Mouse (Mus musculus): Measurements from ENCODE around the gene Adcy1. TPM values are rescaled to one million over a fixed set of nuclear protein-coding genes. Genes with fewer than 3 reads are reported as not detected.
A peak's percentile ranks its signal among the peaks of the same experiment; 100 is the strongest.

Adcy1 gene
- total RNA-seq, 2 experiments from 2014 or later, result 0.79 to 0.89 TPM

DNA sequence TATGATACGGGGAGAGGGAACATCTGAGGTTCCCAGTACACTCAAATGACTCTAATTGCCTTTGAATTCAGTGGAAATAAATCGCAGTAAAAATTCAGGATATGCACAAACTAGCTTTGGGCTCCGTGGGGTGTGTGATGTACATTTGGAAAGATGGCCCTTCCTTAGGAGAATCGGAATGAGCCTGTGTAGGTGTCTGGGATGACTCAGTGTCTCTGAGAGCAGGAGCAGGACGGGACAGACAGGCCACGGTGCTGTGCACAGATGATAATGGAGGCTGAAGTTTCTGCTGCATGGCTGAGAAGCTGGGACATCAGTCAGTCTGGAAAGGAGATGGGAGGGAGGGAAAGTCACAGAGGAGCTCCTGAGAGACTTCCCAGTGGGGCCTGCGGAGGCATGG is 5.5 kb upstream of the Adcy1 start:
- TF ChIP-seq CTCF (IDR thresholded peaks at IDR 0.05), result no peak
- H3K4me3 ChIP-seq, result no peak overlapping the region
- H3K27ac ChIP-seq, result no peak overlapping the region
- DNase-seq, result no peak
- intact Hi-C loops (cut with DNase I), result no loop called here

GRCm38 (mm10) chr11:7061961-7062360 is 1.3 kb upstream of the Adcy1 start:
- Histone ChIP-seq H3K4me3 (no peak overlapping the region), H3K27ac (no peak overlapping the region)
- intact Hi-C loops (cut with DNase I), result no loop called here
- no peak for TF ChIP-seq CTCF (IDR thresholded peaks at IDR 0.05)
- DNase-seq, result no peak

- Histone ChIP-seq H3K4me3 (peak overlapping the region; percentile 70), H3K27ac (no peak overlapping the region)
- intact Hi-C loops (cut with DNase I), result no loop called here
- no peak for TF ChIP-seq CTCF (IDR thresholded peaks at IDR 0.05)
- no peak for DNase-seq
Measured at GRCm38 (mm10) chr11:7062566-7062965, 723 bp upstream of the Adcy1 start.

GRCm38 (mm10) chr11:7063681-7064267 is 485 bp downstream of the Adcy1 start:
- intact Hi-C loops (cut with DNase I), result no loop called here
- H3K27ac ChIP-seq, result 0 out of 2 replicates have a peak overlapping the region, but pooled peaks have one; percentile 5
- peak overlapping the region; percentile 76 for H3K4me3 ChIP-seq
- peak; percentile 20; the same call in 1 of the 2 replicates for TF ChIP-seq CTCF (IDR thresholded peaks at IDR 0.05)
- peak; percentile 48 for DNase-seq

DNA sequence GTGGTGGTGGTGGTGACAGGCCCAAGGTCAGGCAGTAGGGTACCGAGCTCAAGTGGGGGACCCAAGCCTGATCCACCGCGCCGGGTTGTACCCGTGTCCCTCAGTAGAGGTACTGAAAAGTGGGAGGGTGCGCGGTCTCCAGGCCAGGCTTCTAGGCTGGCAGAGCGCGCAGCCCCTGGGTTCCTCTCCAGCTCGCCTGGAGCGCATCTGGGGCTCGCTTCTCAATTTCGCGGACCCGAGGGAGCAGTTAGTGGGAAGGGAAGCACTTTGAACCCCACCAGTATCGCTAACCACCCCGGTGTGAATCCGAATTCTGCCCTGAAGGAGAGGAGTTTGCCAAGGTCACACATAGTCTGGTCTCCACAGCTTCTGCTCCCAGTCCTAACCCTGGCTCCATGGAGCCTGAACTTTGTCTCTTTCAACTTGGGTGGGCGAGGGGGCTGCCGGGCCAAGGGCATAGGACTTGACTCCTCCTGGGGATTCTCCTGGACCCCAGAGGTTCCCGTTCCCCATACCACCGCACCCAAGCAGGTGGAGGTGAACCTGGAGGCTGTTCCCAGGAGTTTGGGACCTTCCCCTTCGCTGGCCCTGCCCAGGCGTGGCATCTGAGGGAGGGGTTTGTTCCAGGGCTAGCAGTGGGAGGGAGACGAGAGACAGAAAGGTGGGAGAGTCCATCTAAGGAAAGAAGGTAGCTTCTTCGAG is 1.3 kb downstream of the Adcy1 start:
- intact Hi-C loops (cut with DNase I), result no loop called here
- H3K4me3 ChIP-seq, result peak overlapping the region; percentile 76
- TF ChIP-seq CTCF (IDR thresholded peaks at IDR 0.05), result no peak
- no peak overlapping the region for H3K27ac ChIP-seq
- DNase-seq, result peak; percentile 31

DNA sequence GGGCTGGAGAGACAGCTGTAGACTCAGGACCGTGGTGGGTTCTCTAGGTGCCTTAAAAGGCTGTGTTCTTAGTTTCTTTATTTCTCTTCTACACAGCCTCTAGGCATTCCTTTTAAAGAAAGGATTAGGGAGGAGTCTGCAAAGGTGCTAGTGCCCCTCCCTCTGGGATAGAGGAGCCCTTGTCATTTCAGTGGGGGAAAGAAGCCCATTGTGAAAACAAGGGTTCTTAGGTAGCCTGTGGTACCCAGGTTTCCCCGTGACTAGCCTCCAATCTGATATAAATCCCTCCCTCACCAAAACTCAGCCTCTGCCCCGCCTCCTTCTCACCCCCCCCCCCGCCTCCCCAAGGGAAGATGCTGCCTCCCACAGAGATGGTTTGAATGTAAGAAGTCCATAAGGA is 2.1 kb downstream of the Adcy1 start:
- H3K4me3 ChIP-seq, result no peak overlapping the region
- H3K27ac ChIP-seq, result no peak overlapping the region
- intact Hi-C loops (cut with DNase I), result no loop called here
- TF ChIP-seq CTCF (IDR thresholded peaks at IDR 0.05), result no peak
- DNase-seq, result no peak

- TF ChIP-seq CTCF (IDR thresholded peaks at IDR 0.05), result no peak
- Histone ChIP-seq H3K27ac (no peak overlapping the region), H3K4me3 (no peak overlapping the region)
- intact Hi-C loops (cut with DNase I), result no loop called here
- no peak for DNase-seq
Measured at GRCm38 (mm10) chr11:7065876-7066275, 2.6 kb downstream of the Adcy1 start.

DNA sequence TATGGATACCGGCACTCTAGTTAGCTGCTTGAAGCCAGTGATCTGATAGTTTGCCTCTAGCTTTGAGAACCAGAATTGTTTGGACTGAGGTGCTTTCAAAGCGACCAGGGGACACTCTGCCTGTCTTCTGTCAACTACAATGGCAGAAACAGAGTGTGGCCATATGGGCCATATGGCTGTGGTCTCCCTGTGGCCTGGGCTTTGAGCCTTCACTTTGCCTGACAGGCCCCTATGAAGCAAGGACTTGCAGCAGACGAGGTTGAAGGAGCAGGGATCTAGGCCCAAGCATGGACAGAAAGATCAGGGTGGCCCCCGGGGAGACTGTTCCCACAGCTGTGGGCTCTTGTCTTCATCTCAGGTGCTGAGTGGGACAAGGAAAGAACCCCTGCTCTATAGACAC is 4.0 kb downstream of the Adcy1 start:
- no peak overlapping the region for H3K27ac ChIP-seq
- no peak for DNase-seq
- no peak for TF ChIP-seq CTCF (IDR thresholded peaks at IDR 0.05)
- intact Hi-C loops (cut with DNase I), result no loop called here
- H3K4me3 ChIP-seq, result no peak overlapping the region

- intact Hi-C loops (cut with DNase I), result no loop called here
- TF ChIP-seq CTCF (IDR thresholded peaks at IDR 0.05), result no peak
- DNase-seq, result no peak
- Histone ChIP-seq H3K4me3 (no peak overlapping the region), H3K27ac (no peak overlapping the region)
Measured at GRCm38 (mm10) chr11:7068479-7069235, 5.4 kb downstream of the Adcy1 start.

DNA sequence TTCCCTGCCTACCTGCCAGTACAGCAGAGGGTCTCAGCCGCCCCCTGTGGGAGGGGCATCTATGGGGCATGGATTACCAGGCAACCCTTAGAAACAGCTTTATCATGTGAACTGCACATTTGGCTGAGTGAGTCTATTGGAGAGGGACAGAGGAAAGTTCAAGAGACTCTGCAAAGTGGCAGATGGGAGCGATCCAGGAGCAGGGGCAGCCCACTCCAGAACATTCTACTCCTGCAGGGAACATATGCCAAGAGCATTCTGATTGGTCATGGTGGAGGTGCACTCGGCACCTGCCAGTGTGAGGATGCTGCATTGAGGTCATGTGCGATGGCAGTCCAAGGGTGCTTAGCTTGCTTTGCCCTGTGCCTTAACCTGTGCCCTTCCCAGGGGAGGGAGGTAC is 6.5 kb downstream of the Adcy1 start:
- no peak for TF ChIP-seq CTCF (IDR thresholded peaks at IDR 0.05)
- Histone ChIP-seq H3K27ac (no peak overlapping the region), H3K4me3 (no peak overlapping the region)
- no peak for DNase-seq
- intact Hi-C loops (cut with DNase I), result no loop called here

DNA sequence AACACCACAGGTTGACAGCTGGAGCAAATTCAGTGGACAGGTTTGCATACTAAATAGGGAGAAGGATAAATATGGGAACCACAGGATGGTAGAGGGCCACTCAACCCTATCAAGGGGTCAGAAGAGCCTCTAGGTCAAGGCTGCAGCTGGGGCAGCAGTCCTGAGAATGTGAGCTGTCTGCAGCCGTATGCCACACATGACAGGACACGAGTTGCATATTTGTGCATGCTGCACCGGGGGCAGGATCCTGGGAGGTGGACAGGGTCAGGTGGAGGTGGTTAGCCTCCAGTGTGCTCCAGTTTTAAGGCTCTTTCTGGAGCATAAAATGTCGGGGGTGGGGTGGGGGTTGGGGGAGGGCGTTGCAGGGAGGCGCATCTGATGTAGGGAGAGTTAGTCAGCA is 8.3 kb downstream of the Adcy1 start:
- TF ChIP-seq CTCF (IDR thresholded peaks at IDR 0.05), result no peak
- DNase-seq, result no peak
- Histone ChIP-seq H3K4me3 (no peak overlapping the region), H3K27ac (no peak overlapping the region)
- intact Hi-C loops (cut with DNase I), result no loop called here

- no peak overlapping the region for H3K27ac ChIP-seq
- no peak for DNase-seq
- no peak overlapping the region for H3K4me3 ChIP-seq
- intact Hi-C loops (cut with DNase I), result no loop called here
- no peak for TF ChIP-seq CTCF (IDR thresholded peaks at IDR 0.05)
Measured at GRCm38 (mm10) chr11:7073556-7073955, 10.3 kb downstream of the Adcy1 start.

DNA sequence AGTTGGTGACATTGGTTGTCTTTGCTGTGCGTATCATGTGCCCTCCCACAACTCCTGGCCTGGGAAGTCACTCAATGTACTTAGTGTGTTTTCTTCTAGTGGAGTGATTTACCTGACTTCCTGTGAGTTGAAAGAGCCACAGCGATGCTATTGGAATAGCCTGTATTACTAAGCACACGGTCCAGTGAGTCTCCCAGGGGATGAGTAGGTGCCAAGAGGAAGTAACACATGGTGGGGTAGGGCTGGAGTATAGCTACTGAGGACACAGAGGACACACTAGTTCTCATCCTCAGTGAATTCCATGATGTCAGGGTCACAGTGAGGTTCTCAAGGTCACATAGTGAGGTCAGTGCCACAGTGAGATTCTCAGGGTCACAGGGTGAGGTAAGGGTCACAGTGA is 13.2 kb downstream of the Adcy1 start:
- intact Hi-C loops (cut with DNase I), result no loop called here

More for the DNA sequence above, 13.2 kb downstream of the Adcy1 start:
- Histone ChIP-seq H3K4me3 (no peak overlapping the region), H3K27ac (no peak overlapping the region)
- no peak for TF ChIP-seq CTCF (IDR thresholded peaks at IDR 0.05)
- DNase-seq, result no peak
